Mouse (Mus musculus) lung, postnatal 10 days (tissue): ENCODE data around the gene Tmem256.

Experiments
- DNase-seq: peaks from one replicate; pipeline ENCODE4 v3.0.0; 2021

Gene Tmem256

GRCm38 (mm10) chr11:69816520-69816919, 21.8 kb upstream of the Tmem256 start:
- no peak for DNase-seq

- no peak for DNase-seq
Measured at GRCm38 (mm10) chr11:69818365-69818764, 19.9 kb upstream of the Tmem256 start, which contains the start of gene Spem2. Gene Spem2 (minus strand): TSS chr11:69818465.

GRCm38 (mm10) chr11:69818871-69819270, 19.4 kb upstream of the Tmem256 start:
- no peak for DNase-seq

- no peak for DNase-seq
Measured at GRCm38 (mm10) chr11:69822080-69822479, 16.2 kb upstream of the Tmem256 start, which contains the start of gene Spem1. Gene Spem1 (minus strand): TSS chr11:69822180.

- no peak for DNase-seq
Measured at GRCm38 (mm10) chr11:69823456-69823855, 14.9 kb upstream of the Tmem256 start.

GRCm38 (mm10) chr11:69828832-69829231, 9.5 kb upstream of the Tmem256 start:
- DNase-seq: no peak

GRCm38 (mm10) chr11:69833554-69833953, 4.8 kb upstream of the Tmem256 start:
- no peak for DNase-seq

- DNase-seq: no peak
Measured at GRCm38 (mm10) chr11:69834001-69834549, 4.2 kb upstream of the Tmem256 start.

GRCm38 (mm10) chr11:69835326-69835965, 2.9 kb upstream of the Tmem256 start:
- DNase-seq: no peak

- no peak for DNase-seq
Measured at GRCm38 (mm10) chr11:69835966-69836335, 2.4 kb upstream of the Tmem256 start.

- peak; percentile 50 for DNase-seq
Measured at GRCm38 (mm10) chr11:69836703-69837576, 1.4 kb upstream of the Tmem256 start.

- no peak for DNase-seq
Measured at GRCm38 (mm10) chr11:69837604-69837951, 736 bp upstream of the Tmem256 start, which contains the start of gene Nlgn2. Gene Nlgn2 (minus strand): TSS chr11:69837784.

GRCm38 (mm10) chr11:69838714-69839104, 395 bp downstream of the Tmem256 start:
- DNase-seq: no peak

- DNase-seq: peak; percentile 95
Measured at GRCm38 (mm10) chr11:69846198-69846680, 7.9 kb downstream of the Tmem256 start, which contains the start of gene Plscr3. Gene Plscr3 (plus strand): TSS chr11:69846376.

- DNase-seq: peak; percentile 54
Measured at GRCm38 (mm10) chr11:69846738-69847688, 8.7 kb downstream of the Tmem256 start.

- no peak for DNase-seq
Measured at GRCm38 (mm10) chr11:69848021-69848420, 9.7 kb downstream of the Tmem256 start.

- DNase-seq: peak; percentile 29
Measured at GRCm38 (mm10) chr11:69849128-69849527, 10.8 kb downstream of the Tmem256 start.

- no peak for DNase-seq
Measured at GRCm38 (mm10) chr11:69849884-69850283, 11.6 kb downstream of the Tmem256 start.

GRCm38 (mm10) chr11:69850754-69851153, 12.4 kb downstream of the Tmem256 start:
- DNase-seq: no peak

GRCm38 (mm10) chr11:69853994-69854393, 15.7 kb downstream of the Tmem256 start:
- DNase-seq: no peak

GRCm38 (mm10) chr11:69854680-69855079, 16.4 kb downstream of the Tmem256 start:
- no peak for DNase-seq

- DNase-seq: peak; percentile 66
Measured at GRCm38 (mm10) chr11:69855347-69855746, 17.0 kb downstream of the Tmem256 start.
